Mouse (Mus musculus) heart, embryonic 14.5 days (tissue): ENCODE data around the gene Fryl. TPM values are rescaled to one million over a fixed set of nuclear protein-coding genes. Genes with fewer than 3 reads are reported as not detected.

Source experiments
- ATAC-seq: fragments of 200-750 bp; cut with Nextera tagmentation; 2 replicates; pipeline ENCODE4 v1.8.0; 2017; ENCODE audit warnings: low read depth, moderate TSS enrichment; ENCODE audit not compliant: insufficient number of reproducible peaks, insufficient read depth, low FRiP score
- H3K27ac ChIP-seq, 2 experiments: fragments of 200-500 bp in 1 of 2; fragments of 300-500 bp in 1 of 2; sonication (generic) in 1 of 2; replicated peaks in 1 of 2; 2 replicates each; pipeline ENCODE4 v1.5.1; 2012 to 2014; ENCODE audit warnings: low read depth in 2 of 2, low read length in 2 of 2, control low read depth in 1 of 2, mild to moderate bottlenecking in 1 of 2, mixed read lengths in 1 of 2; ENCODE audit not compliant: control insufficient read depth in 1 of 2, insufficient read depth in 1 of 2
- H3K27me3 ChIP-seq: fragments of 300-500 bp; sonication (generic); 2 replicates; pipeline ENCODE4 v1.6.1; 2014; ENCODE audit warnings: mild to moderate bottlenecking, low read length, control low read depth; ENCODE audit not compliant: control insufficient read depth, insufficient read depth
- H3K36me3 ChIP-seq: fragments of 300-500 bp; sonication (generic); 2 replicates; pipeline ENCODE4 v1.6.1; 2014; ENCODE audit warnings: mild to moderate bottlenecking, control low read depth, low read length, mixed read lengths; ENCODE audit not compliant: control insufficient read depth, insufficient read depth
- H3K4me1 ChIP-seq, 2 experiments: fragments of 200-500 bp in 1 of 2; fragments of 300-500 bp in 1 of 2; sonication (generic) in 1 of 2; 2 replicates each; pipeline ENCODE4 v1.6.1; 2012 to 2014; ENCODE audit warnings: low read length in 2 of 2, control low read depth in 1 of 2, mixed read lengths in 1 of 2; ENCODE audit not compliant: control insufficient read depth in 2 of 2, insufficient read depth in 2 of 2
- H3K4me2 ChIP-seq: fragments of 300-500 bp; sonication (generic); 2 replicates; pipeline ENCODE4 v1.6.1; 2014; ENCODE audit warnings: mild to moderate bottlenecking, low read length
- H3K4me3 ChIP-seq, 2 experiments: fragments of 200-500 bp in 1 of 2; fragments of 300-500 bp in 1 of 2; sonication (generic) in 1 of 2; 2 replicates each; pipeline ENCODE4 v1.5.1; 2012 to 2014; ENCODE audit warnings: low read length in 2 of 2, mild to moderate bottlenecking in 2 of 2, control low read depth in 1 of 2, low read depth in 1 of 2, moderate library complexity in 1 of 2; ENCODE audit not compliant: control insufficient read depth in 1 of 2, insufficient read depth in 1 of 2
- H3K9ac ChIP-seq: fragments of 300-500 bp; sonication (generic); 2 replicates; pipeline ENCODE4 v1.6.1; 2014; ENCODE audit warnings: mild to moderate bottlenecking, low read length
- H3K9me3 ChIP-seq: fragments of 300-500 bp; sonication (generic); 2 replicates; pipeline ENCODE4 v1.6.1; 2016; ENCODE audit warnings: low read length, control low read depth; ENCODE audit not compliant: control insufficient read depth
- WGBS: fragments of 180-500 bp; shearing (Covaris S2); extraction: QIAGEN DNeasy Blood & Tissue Kit; methylation state at CpG from one replicate; pipeline ENCODE4 v1.1.7; 2014; 5-methylcytosine and 5-hydroxymethylcytosine counted together
- polyA plus RNA-seq: library from polyadenylated mRNA; unstranded; fragments of >200 nt; fragmentation: Nextera tagmentation; extraction: Ambion mirVana; gene quantifications from 2 replicates; pipeline ENCODE4 v1.2.1, GENCODE M21; 2014

The Fryl gene
- polyA plus RNA-seq, 1 experiment from 2014 or later: 35.0 TPM

- no peak for ATAC-seq
- H3K36me3 ChIP-seq: no peaks in the 10 kb centered on the region
- peak overlapping the region; percentile 76 for H3K9ac ChIP-seq
- H3K9me3 ChIP-seq: no peaks in the 10 kb centered on the region
- peak overlapping the region; percentile 47 to 59 for H3K4me3 ChIP-seq
- H3K27ac ChIP-seq: peak overlapping the region; percentile 57 to 71
- H3K4me1 ChIP-seq: peaks cover 7 to 32% of the 10 kb centered on the region in 2 experiments
- no peaks in the 10 kb centered on the region for H3K27me3 ChIP-seq
- under 1% methylated on average over 11 of the region's 11 CpGs for WGBS
- H3K4me2 ChIP-seq: peak overlapping the region; percentile 93
Measured at GRCm38 (mm10) chr5:73257096-73257495, 677 bp upstream of the Fryl start.

- Histone ChIP-seq H3K36me3 (no peaks in the 10 kb centered on the region), H3K4me1 (peaks cover 12 to 32% of the 10 kb centered on the region in 2 experiments), H3K27me3 (no peaks in the 10 kb centered on the region), H3K27ac (peak overlapping the region; percentile 91 to 94), H3K9ac (peak overlapping the region; percentile 96), H3K9me3 (no peaks in the 10 kb centered on the region), H3K4me2 (peak overlapping the region; percentile 84), H3K4me3 (peak overlapping the region; percentile 93 to 96)
- peak; percentile 45 for ATAC-seq
- under 1% methylated on average over 108 of the region's 129 CpGs for WGBS
Measured at GRCm38 (mm10) chr5:73255321-73256251, 833 bp downstream of the Fryl start.

DNA sequence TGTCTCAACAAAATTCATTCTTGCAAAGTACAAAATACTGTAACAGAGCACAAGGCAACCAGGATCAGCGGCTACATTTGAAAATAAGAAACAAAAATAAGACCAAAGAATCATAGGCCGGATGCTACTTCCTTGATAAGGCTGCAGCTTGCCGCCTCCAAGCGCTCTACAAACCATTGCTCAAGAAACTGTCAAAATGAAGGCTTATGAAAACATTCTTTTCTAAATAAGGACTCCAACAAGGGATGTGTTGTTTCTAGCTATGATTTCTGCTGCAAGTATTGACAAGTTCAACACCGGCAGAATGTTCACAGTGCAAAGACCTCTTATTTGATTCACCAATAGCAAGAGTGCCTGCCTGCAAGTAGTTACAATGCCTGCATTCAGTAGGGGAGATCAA, 1.8 kb downstream of the Fryl start:
- 20% methylated on average over 5 of the region's 5 CpGs for WGBS

GRCm38 (mm10) chr5:73252739-73253138, 3.7 kb downstream of the Fryl start:
- ATAC-seq: no peak
- Histone ChIP-seq H3K4me2 (peak overlapping the region; percentile 34), H3K4me1 (peaks cover 16 to 46% of the 10 kb centered on the region in 2 experiments), H3K36me3 (no peaks in the 10 kb centered on the region), H3K9ac (0 out of 2 replicates have a peak overlapping the region, but pooled peaks have one; percentile 3), H3K27ac (peak overlapping the region in 1 of 2 experiments; percentile 30; a peak in 1 of 4 replicates), H3K27me3 (no peaks in the 10 kb centered on the region), H3K9me3 (no peaks in the 10 kb centered on the region), H3K4me3 (no peak overlapping the region)

More for the DNA sequence above, 1.8 kb downstream of the Fryl start:
- peak overlapping the region; percentile 84 for H3K4me2 ChIP-seq
- H3K27ac ChIP-seq: peak overlapping the region in 1 of 2 experiments; percentile 94; a peak in 2 of 4 replicates
- H3K4me3 ChIP-seq: peak overlapping the region; percentile 93 to 96; a peak in 3 of 4 replicates
- no peaks in the 10 kb centered on the region for H3K36me3 ChIP-seq
- H3K9me3 ChIP-seq: no peaks in the 10 kb centered on the region
- peaks cover 16 to 38% of the 10 kb centered on the region in 2 experiments for H3K4me1 ChIP-seq
- ATAC-seq: no peak
- no peaks in the 10 kb centered on the region for H3K27me3 ChIP-seq
- H3K9ac ChIP-seq: peak overlapping the region; percentile 96

DNA sequence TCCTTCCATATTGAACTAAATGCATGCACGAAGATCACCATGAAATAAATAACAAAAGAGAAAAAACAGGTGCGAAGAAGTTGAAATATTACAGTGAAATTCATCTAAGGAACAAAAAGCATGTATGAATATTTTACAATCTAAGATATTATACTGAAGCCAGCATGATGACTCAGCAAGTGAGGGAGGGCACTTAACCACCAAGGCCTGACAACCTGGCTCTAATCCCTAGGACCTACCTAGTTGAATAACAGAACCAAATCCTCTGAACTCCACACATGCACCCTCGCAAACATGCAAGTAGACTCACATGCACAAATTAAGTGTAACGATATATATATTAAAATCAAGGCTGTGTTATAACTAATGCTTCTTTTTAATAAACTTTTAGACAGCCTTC, 7.1 kb downstream of the Fryl start:
- ATAC-seq: no peak
- H3K36me3 ChIP-seq: no peaks in the 10 kb centered on the region
- H3K4me3 ChIP-seq: no peak overlapping the region
- 94% methylated on average over 4 of the region's 4 CpGs for WGBS
- H3K27me3 ChIP-seq: no peaks in the 10 kb centered on the region
- H3K4me1 ChIP-seq: peaks cover 15 to 45% of the 10 kb centered on the region in 2 experiments
- H3K9ac ChIP-seq: no peak overlapping the region
- H3K4me2 ChIP-seq: no peak overlapping the region
- H3K9me3 ChIP-seq: no peaks in the 10 kb centered on the region
- H3K27ac ChIP-seq: 0 out of 4 replicates have a peak overlapping the region, but pooled peaks of 1 of the 2 experiments have one; percentile 7

- 74% methylated on average over 8 of the region's 8 CpGs for WGBS
- Histone ChIP-seq H3K4me3 (no peak overlapping the region), H3K9ac (no peak overlapping the region), H3K27me3 (no peaks in the 10 kb centered on the region), H3K4me1 (peaks cover 15 to 34% of the 10 kb centered on the region in 2 experiments), H3K9me3 (no peaks in the 10 kb centered on the region), H3K36me3 (no peaks in the 10 kb centered on the region), H3K27ac (no peak overlapping the region), H3K4me2 (no peak overlapping the region)
- no peak for ATAC-seq
Measured at GRCm38 (mm10) chr5:73248211-73248610, 8.2 kb downstream of the Fryl start.

DNA sequence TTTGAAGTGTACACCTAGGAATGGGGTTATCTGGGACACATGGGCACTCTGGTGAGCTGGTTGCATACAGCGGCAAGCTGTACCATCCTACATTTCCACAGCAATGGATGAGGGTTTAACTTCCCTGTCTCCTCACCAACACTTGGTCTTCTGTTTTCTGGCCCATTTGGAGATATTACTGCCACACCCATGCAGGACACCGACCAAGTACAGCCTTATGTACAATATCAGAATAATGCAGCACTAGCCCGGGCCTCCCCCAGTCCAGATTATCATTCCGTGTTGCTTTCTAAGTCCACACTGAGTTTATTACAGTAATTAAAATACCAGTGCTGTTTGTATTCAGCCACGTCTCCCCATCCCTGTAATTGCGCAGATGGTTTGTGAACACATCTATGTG, 10.0 kb downstream of the Fryl start:
- 87% methylated on average over 6 of the region's 6 CpGs for WGBS
- Histone ChIP-seq H3K36me3 (no peaks in the 10 kb centered on the region), H3K9ac (no peak overlapping the region), H3K4me2 (no peak overlapping the region), H3K4me3 (no peak overlapping the region), H3K9me3 (no peaks in the 10 kb centered on the region), H3K4me1 (peaks cover 12 to 33% of the 10 kb centered on the region in 2 experiments), H3K27me3 (no peaks in the 10 kb centered on the region), H3K27ac (no peak overlapping the region)
- ATAC-seq: no peak
